Mouse (Mus musculus) layer of hippocampus, postnatal 14 days (tissue): ENCODE data around the gene Tnfrsf14. TPM values are rescaled to one million over a fixed set of nuclear protein-coding genes. Genes with fewer than 3 reads are reported as not detected.

Experiments
- DNase-seq, 2 experiments: peaks; one replicate each; pipeline ENCODE4 v3.0.0; 2021 to 2022; ENCODE audit warnings: low spot score in 2 of 2, mixed read lengths in 1 of 2
- long read RNA-seq, 2 experiments: library from polyadenylated mRNA; stranded (forward); transcript quantifications; one replicate each; pipeline ENCODE4 v2.0.0; 2021
- total RNA-seq, 2 experiments: library from RNA; stranded (reverse); gene quantifications; 2 replicates each; pipeline ENCODE4 v1.2.3; 2021

The Tnfrsf14 gene
- total RNA-seq, result 1 to 10 TPM in 1 of 2 experiments, under 1 TPM in 1; 0.81 to 1.1 TPM
- long read RNA-seq, experiment 1, partial matches to known transcripts, result 0 of 1 reads
- long read RNA-seq, experiment 1, other reads (novel, unspliced or antisense), result 1 of 1 reads
- long read RNA-seq, experiment 2, result 0 reads

DNA sequence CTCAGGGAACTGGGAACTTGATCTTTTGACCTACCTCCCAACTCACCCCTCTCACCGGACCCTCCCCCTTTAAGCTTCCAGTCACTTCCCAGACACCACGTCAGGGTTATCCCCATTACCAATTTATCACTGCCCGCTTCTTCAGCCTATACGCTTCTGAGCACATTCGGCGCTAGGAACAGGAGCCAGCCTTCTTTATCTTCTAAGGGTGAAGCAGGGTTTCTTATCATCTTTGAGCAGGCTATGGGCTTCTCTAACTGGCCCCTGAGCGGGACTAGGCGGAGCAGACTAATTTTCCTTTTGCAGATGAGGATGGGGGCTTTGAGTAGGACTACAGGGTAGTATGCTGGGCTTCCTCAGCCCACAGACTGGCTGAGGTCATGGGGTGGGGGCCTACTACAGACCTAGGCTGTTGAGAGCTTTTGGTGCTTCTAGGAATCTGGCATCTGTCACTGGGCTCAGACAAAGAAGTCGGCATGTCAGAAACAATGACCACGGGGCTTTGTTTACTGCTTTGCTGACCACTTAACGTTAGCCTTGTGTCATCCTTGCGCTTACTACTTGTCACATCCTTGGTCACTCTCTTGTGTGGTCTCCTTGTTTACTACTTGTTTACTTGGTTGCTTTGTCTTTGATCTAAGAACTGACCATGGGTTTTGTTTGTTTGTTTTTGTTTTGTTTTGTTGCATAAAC, at the start of gene Tnfrsf14:
Gene Tnfrsf14, minus strand, starts transcription at position 169 of the 693 bp plus-strand sequence.
- DNase-seq, result no peak

DNA sequence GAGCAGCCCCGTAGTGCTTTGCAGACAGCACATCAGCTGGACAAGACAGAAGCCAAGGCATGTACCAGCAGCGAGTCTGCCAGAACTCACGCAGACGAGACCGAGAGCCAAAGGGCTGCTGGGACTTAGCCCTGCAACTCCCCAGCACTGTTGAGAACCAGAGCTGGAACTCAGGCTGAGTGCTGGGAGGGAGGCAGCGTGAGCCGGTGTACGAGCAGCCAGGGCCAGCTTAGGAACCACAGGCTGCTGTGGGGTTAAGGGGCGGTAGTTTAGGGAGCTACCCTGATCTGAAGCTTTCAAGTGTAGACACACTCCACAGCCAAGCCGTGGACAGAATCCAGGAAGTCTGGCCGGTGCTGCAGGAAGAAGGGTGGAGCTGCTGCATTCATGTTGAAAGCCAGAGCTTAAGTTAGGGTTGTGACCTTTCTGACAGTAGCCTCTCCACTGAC, 45.8 kb upstream of the Tnfrsf14 start:
- DNase-seq, result no peak

DNA sequence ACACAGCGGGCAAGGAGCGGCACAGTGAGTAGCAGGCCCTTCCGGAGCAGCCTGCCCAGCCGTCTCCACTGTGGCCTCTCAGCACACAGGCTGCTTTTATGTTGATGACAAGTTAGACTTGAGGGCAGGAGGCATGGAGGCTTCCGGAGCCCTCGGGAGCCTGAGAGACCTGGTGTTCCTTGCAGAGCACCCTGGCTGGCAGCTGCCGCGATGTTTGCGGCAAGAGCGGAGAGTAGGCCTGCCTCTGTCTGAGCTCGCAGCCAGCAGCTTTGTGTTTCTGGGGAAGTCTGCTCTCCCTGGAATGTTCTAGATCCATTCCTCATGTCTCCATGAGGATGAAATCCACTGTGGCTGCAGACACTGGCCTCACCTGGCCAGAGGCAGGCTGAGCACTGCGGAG, 44.2 kb upstream of the Tnfrsf14 start:
- DNase-seq, result no peak

- DNase-seq, result peak; percentile 50 to 71
Measured at GRCm38 (mm10) chr4:154967173-154967572, 38.8 kb upstream of the Tnfrsf14 start.

DNA sequence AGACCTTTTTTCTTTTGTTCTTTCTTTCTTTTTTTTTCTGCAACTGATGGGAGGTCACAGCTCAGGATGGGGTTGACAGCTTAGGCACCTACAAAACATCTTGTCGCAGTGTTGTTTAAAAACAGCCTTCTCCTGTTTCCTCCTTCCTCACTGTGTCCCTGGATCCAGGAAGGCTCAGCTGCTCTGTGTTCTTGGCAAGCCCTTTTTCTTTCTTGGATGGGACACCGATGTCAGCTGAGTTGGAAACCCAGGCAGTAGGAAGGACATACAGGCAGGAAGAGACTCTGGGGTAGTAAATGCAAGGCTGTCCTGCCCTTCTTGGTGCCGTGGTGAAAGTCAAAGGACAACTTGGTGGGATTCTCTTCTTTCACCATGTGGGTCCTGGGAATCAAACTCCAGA, 37.5 kb upstream of the Tnfrsf14 start:
- no peak for DNase-seq

- no peak for DNase-seq
Measured at GRCm38 (mm10) chr4:154964581-154965235, 36.3 kb upstream of the Tnfrsf14 start.

DNA sequence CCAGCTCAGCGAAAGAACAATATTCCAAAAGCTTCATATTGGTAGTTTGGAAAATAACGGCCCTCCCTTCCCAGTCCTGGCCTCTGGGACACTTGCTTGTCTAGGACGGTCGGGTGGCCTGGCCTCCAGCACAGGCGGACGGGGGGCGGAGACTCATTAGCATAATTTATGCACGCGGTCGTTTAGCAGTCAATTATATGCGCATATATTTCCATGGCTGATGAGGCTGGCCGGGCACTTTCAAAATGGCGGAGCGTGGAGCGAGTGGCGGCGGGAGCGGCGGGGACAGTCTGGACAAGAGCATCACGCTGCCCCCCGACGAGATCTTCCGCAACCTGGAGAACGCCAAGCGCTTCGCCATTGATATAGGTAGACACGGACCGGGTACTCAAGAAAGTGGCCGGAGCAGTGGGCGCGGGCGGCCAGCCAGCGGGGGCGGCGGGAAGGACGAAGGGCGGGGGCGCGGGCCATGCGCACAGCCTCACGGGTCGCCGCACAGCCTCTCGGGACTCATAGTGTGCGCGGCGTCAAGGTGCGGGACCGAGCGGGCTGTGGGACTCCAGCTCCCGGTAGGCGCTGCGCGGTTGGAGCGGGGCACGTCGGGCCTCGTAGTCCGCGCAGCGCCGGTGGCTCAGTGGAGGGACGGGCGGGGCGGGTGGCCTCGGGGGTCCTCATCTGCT, 35.7 kb upstream of the Tnfrsf14 start, which contains the start of gene Pank4:
Gene Pank4, plus strand, starts transcription at position 223 of the 680 bp plus-strand sequence.
- peak; percentile 91 to 93 for DNase-seq

DNA sequence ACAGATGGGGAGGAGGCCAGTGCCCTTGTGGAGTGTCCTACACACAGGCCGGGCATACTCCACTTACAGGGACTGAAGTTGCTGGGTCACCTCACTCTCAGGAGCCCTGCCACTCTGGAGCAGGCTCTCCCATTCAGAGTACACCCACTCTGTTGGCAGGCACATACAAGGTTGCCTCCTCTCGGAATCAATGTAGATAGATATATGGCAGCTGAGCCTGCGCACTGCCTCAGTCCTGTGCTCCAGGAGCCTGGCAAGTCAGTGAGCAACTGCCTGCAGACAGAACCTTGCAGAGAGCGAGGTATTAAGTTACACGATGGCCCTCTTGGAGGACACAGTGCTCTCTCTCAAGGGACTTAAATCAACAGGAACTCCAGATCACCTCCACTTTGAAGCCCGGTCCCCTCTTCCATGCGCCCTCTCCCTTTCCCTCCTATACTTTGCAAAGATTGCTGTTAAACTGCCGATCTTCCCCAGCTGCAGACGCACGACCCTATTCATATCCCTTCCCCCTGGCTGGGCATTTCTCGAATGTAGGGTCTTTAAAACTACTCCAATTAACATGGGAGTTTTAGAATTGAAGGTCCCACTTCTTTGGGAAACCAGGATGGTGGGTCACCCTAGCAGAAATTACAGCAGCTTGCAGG, 35.0 kb upstream of the Tnfrsf14 start:
- DNase-seq, result peak in 1 of 2 experiments; percentile 44

- no peak for DNase-seq
Measured at GRCm38 (mm10) chr4:154962683-154963082, 34.3 kb upstream of the Tnfrsf14 start.

DNA sequence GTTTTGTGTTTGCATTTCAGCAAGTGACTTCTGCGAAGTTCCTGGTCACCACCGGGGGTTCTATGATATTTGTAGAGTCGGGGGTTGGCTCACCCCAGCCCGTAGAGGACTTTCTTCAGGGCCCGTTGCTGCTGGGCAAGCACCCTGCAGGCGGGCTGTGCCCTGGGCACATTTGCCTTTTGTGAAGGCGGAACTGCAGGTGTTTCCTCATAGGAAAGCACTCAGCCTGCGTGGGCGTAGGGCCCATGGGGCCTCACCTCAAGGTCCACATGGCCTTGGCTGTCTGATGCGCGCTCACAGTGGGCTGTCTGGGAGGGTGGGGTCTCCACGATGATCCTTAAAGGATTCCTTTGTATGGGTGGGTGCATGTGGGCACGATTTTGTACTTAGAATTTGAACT, 33.5 kb upstream of the Tnfrsf14 start:
- DNase-seq, result no peak

DNA sequence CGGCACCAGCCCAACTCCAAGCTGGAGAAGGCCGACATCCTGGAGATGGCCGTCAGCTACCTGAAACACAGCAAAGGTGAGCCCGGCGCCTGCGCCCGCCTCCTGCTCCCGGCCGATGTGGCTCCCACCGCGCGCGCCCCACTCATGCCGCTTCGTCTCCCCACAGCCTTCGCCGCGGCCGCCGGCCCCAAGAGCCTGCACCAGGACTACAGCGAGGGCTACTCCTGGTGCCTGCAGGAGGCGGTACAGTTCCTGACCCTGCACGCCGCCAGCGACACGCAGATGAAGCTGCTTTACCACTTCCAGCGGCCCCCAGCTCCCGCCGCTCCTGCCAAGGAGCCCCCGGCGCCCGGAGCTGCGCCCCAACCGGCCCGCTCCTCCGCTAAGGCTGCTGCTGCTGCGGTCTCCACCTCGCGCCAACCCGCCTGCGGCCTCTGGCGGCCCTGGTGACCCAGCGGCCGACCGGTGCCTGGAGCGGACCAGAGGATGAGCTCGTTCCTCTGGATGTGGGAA, 32.9 kb upstream of the Tnfrsf14 start:
- no peak for DNase-seq

- DNase-seq, result peak; percentile 70 to 81
Measured at GRCm38 (mm10) chr4:154960690-154961225, 32.4 kb upstream of the Tnfrsf14 start, which contains the start of gene Hes5. TSS of gene Hes5 (plus strand) at chr4:154960923.

DNA sequence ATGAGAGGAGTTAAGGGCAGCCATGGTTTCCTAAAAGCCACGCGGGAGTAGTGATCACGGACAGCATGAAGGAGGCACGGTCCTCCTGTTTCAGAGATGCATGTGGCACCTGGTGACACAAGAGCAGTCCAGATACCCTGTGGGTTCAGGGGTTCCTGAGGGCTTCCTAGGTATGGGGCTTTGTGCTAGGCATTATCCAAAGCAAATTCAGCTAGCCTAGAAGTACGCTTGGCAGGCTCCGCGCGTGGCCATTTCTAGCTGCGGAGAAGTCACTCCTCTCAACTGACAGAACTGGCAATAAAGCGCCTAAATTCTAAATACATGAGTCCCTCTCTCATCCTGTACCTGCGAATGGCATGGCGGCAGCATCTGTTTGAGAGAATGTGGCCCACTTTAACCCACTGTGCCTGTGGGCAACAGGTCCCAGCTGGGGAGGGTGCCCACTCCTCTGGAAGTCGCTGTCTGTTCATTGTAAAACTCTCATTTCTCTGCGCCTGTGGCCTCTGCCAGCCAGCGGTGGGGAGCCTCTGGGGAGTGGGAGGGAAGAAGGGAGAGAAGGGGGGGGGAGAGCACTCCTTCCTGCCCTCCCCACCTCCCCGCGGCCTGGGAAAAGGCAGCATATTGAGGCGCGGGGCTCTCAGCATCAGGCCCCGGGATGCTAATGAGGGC, 31.8 kb upstream of the Tnfrsf14 start:
- DNase-seq, result no peak

DNA sequence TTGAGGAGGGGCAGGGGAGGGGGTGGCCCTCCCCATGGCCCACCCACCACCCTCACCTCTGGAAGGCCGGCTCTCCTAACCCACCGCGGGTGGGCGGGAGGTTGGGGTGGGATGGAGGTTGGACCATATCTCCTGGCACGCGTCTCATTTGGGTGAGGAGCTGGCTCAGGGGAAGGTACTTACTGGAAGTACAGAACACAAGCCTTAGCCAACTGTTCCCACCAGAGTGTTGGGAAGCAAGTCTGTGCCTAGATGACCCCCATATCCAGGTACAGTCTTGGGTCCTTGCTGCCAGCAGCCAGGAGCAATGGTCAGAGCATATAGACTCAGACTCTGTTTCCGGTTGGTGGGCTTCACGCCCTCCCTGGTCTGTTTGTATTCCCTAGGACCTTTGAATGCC, 30.3 kb upstream of the Tnfrsf14 start:
- DNase-seq, result no peak

DNA sequence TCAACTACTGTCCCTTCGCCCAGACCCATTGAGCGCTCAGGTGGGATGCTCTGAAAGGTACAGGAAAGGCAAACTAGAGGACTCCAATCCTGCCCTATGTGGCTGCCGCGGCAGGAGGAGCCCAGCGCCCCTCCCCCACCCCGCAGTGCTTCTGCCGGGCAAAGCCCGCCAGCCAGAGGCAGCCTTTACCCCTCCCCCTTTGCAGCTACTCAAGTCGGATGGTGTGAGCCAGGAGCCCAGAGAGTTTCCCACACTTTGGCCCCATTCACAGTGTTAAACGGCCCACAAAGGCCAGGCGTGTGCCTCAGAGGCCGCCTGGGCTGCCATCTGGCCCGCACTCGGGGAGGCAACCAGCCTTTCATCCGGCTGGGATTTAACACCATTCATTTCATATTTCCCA, 29.8 kb upstream of the Tnfrsf14 start:
- DNase-seq, result peak; percentile 64 to 82

DNA sequence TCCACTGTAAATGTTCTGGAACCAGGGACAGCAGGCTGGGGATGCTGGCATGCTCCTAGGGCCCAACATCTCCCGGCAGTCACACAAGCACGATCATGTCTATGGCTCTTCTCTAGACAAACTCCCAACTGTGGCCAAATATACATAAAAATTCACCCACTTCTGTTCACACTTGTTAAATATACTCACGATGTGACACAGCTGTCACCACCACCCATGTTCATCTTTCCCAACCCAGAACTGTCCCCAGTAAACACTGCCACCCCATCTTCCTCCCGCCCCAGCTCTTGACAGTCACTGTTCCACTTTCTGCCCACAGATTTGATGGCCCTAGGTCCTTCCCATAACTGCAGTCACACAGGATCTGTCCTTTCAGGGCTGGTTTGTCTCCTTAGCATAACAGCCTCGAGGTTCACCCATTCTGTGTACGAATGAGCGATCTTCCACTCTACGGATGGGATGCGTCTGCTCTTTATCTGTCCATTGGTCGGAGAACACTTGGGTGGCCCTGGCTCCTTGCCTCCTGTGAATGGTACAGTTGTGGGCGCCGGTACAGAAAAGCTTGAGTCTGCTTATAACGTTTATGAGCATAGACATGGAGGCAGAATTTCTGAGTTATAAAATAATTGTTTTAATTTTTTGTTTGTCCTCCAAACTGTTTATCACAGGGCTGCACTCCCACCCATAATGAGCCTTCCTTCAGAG, 29.1 kb upstream of the Tnfrsf14 start:
- DNase-seq, result no peak

GRCm38 (mm10) chr4:154956604-154957003, 28.2 kb upstream of the Tnfrsf14 start:
- no peak for DNase-seq

- no peak for DNase-seq
Measured at GRCm38 (mm10) chr4:154952461-154953241, 24.3 kb upstream of the Tnfrsf14 start.

DNA sequence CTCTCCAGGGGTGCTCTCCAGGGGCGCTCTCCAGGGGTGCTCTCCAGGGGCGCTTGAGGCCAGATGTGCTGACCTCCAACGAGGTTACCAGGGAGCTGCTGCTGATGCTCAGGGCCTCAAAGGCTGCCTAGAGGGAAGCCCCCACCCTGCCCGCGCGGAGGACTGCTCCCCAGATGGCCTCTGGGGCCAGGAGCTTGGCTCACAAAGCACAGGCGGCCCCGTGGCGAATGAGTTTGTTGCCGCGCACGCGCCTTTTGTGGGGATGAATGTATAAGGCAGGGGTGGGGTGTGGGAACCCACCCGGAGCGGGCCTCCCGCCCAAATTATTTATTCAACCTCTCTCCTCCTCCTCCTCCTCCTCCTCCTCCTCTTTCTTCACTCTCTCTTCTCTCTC, 21.2 kb upstream of the Tnfrsf14 start:
- DNase-seq, result no peak
